Mouse (Mus musculus) embryonic facial prominence, embryonic 11.5 days (tissue): ENCODE results near the gene Col25a1. TPM values are rescaled to one million over a fixed set of nuclear protein-coding genes. Genes with fewer than 3 reads are reported as not detected.

Experiments
- ATAC-seq: fragments of 200-750 bp; cut with Nextera tagmentation; replicated peaks from 2 replicates; pipeline ENCODE4 v1.8.0; 2017; ENCODE audit warnings: low read depth; ENCODE audit not compliant: insufficient number of reproducible peaks, low FRiP score, low TSS enrichment
- DNase-seq: peaks from one replicate; pipeline ENCODE4 v3.0.0-alpha.2; 2015; ENCODE audit warnings: low spot score
- H3K27ac ChIP-seq: fragments of 300-500 bp; sonication (generic); replicated peaks from 2 replicates; pipeline ENCODE4 v1.5.1; 2014; ENCODE audit warnings: mild to moderate bottlenecking, low read depth, low read length, control low read depth
- H3K27me3 ChIP-seq: fragments of 300-500 bp; sonication (generic); 2 replicates; pipeline ENCODE4 v1.6.1; 2014; ENCODE audit warnings: mild to moderate bottlenecking, low read length, moderate library complexity, mixed read lengths; ENCODE audit not compliant: control insufficient read depth, insufficient read depth
- H3K36me3 ChIP-seq: fragments of 300-500 bp; sonication (generic); replicated peaks from 2 replicates; pipeline ENCODE4 v1.6.1; 2014; ENCODE audit warnings: low read depth, mild to moderate bottlenecking, low read length, moderate library complexity, mixed read lengths; ENCODE audit not compliant: control insufficient read depth, insufficient read depth
- H3K4me1 ChIP-seq: fragments of 300-500 bp; sonication (generic); 2 replicates; pipeline ENCODE4 v1.6.1; 2014; ENCODE audit warnings: low read length, mixed read lengths; ENCODE audit not compliant: control insufficient read depth, insufficient read depth
- H3K4me2 ChIP-seq: fragments of 300-500 bp; sonication (generic); 2 replicates; pipeline ENCODE4 v1.6.1; 2014; ENCODE audit warnings: low read depth, mild to moderate bottlenecking, control low read depth, low read length, moderate library complexity
- H3K4me3 ChIP-seq: fragments of 300-500 bp; sonication (generic); 2 replicates; pipeline ENCODE4 v1.5.1; 2014; ENCODE audit warnings: low read depth, low read length, control low read depth
- H3K9ac ChIP-seq: fragments of 300-500 bp; sonication (generic); replicated peaks from 2 replicates; pipeline ENCODE4 v1.6.1; 2014; ENCODE audit warnings: mild to moderate bottlenecking, control low read depth, low read length
- H3K9me3 ChIP-seq: fragments of 300-500 bp; sonication (generic); replicated peaks from 2 replicates; pipeline ENCODE4 v1.6.1; 2016; ENCODE audit warnings: mild to moderate bottlenecking, low read length, inconsistent platforms, mixed read lengths; ENCODE audit not compliant: control insufficient read depth
- WGBS: fragments of 180-500 bp; shearing (Covaris S2); extraction: QIAGEN DNeasy Blood & Tissue Kit; methylation state at CpG from one replicate; pipeline ENCODE4 v1.1.7; 2014; 5-methylcytosine and 5-hydroxymethylcytosine counted together
- polyA plus RNA-seq: library from polyadenylated mRNA; unstranded; fragments of >200 nt; fragmentation: Nextera tagmentation; extraction: Ambion mirVana; gene quantifications from 2 replicates; pipeline ENCODE4 v1.2.1, GENCODE M21; 2014

Gene Col25a1
- polyA plus RNA-seq, 1 experiment from 2014 or later, result 11.1 TPM

DNA sequence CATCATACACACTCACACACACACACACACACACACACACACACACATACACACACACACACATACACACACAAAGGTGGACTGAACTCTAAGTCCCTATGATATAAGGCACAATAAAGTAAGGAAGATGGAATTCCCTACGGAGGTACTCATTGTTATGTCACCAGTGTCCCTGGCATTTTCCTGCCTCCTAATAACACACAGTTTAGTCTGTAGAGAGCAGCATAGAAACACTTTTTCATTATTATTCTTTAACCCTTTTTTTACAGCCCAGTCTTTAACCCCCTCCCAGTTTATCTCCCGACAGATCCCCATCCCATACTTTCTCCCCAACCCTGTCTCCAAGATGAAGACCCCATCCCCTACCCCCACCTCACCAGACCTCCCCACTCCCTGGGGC lies 450.3 kb downstream of the Col25a1 start:
- no peak overlapping the region for H3K4me2 ChIP-seq
- no peaks in the 10 kb centered on the region for H3K9me3 ChIP-seq
- 95% methylated on average over 2 of the region's 2 CpGs for WGBS
- DNase-seq (no peak), ATAC-seq (no peak)
- H3K4me3 ChIP-seq, result no peak overlapping the region
- H3K9ac ChIP-seq, result no peak overlapping the region
- H3K4me1 ChIP-seq, result 0 out of 2 replicates have a peak, but pooled peaks cover 3% of the 10 kb centered on the region
- H3K27ac ChIP-seq, result no peak overlapping the region
- no peaks in the 10 kb centered on the region for H3K36me3 ChIP-seq
- no peaks in the 10 kb centered on the region for H3K27me3 ChIP-seq

DNA sequence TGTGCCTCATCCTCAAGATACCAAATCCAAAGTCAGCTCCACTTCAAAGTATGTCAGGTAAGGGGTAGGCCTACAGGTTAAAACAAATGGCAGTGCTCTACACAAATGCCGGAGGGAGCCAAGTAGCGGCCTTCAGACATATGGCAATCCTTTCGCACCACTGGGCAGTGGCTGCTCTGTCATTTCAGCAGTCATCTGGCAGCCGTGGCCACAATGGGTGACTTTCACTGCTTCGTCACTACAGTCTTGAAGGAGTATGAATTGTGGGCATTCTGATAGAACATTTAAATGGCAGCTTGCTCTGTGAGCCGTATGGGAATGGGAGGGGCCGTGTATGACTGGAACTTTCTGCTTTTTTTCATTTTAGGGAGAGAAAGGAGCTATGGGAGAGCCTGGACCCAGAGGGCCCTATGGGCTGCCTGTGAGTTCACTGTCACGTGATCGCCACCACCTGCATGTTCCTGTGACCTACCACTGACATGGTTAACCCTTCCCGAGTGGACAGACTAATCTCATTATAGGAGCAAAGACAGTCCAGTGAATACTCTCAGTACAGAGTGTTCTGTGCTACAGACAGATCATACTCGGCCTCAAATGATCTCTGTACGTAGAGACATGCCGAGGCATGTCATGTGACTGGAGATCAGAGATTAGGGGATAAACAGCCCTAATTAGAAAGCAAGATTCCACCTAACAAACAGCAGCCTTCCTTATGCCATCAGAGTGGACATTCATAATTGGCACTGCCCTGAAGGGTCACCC lies 451.8 kb downstream of the Col25a1 start:
- ATAC-seq, result peak; percentile 59; the same call in 1 of the 2 replicates
- DNase-seq, result no peak
- Histone ChIP-seq H3K36me3 (no peaks in the 10 kb centered on the region), H3K4me3 (no peak overlapping the region), H3K27me3 (no peaks in the 10 kb centered on the region), H3K9ac (no peak overlapping the region), H3K4me2 (no peak overlapping the region), H3K9me3 (no peaks in the 10 kb centered on the region), H3K27ac (no peak overlapping the region), H3K4me1 (0 out of 2 replicates have a peak, but pooled peaks cover 3% of the 10 kb centered on the region)
- WGBS, result 78% methylated on average over 13 of the region's 13 CpGs

DNA sequence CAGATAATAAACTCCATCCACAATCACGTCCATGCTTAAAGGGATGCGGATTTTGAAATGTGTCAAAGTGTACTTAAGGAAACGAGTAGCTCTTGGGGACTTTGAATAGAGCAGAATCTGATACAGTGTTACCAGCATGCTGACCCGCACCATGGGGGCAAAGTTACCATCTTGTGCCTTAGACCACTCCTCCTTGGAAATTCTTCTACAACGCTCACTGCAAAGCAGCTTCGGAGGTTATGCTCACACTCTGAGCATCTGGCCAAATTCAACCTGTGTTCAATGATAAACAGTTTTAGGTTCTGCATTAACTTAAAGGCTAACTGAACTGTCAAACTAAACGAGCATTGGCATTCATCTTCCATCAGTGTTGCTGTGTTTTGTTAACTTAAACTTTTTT lies 452.7 kb downstream of the Col25a1 start:
- Histone ChIP-seq H3K27me3 (no peaks in the 10 kb centered on the region), H3K4me2 (no peak overlapping the region), H3K4me3 (no peak overlapping the region), H3K4me1 (0 out of 2 replicates have a peak, but pooled peaks cover 3% of the 10 kb centered on the region), H3K9me3 (no peaks in the 10 kb centered on the region), H3K27ac (no peak overlapping the region), H3K9ac (no peak overlapping the region), H3K36me3 (no peaks in the 10 kb centered on the region)
- 77% methylated on average over 7 of the region's 7 CpGs for WGBS
- no peak for DNase-seq
- ATAC-seq, result no peak

DNA sequence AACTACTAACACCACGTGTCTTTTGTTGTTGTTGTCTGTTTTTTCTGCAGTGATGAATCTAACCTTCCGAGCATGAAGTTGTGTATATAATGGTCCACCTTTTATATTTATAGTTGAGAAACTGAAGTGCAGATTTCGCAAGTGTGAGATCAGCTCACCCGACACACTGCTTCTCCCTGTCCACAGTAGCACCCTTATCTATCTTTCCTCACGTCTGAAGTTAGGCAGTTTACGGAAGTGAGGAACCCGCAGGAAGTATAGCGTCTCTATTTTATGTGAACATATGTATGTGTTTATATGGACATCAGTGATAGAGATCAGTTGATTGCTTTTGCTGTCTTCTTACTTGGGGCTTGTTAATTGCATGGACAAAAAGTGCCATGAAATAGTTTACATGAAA lies 463.7 kb downstream of the Col25a1 start:
- H3K4me3 ChIP-seq, result no peak overlapping the region
- H3K4me2 ChIP-seq, result no peak overlapping the region
- 88% methylated on average over 8 of the region's 8 CpGs for WGBS
- ATAC-seq (no peak), DNase-seq (no peak)
- H3K4me1 ChIP-seq, result no peaks in the 10 kb centered on the region
- no peak overlapping the region for H3K27ac ChIP-seq
- H3K9me3 ChIP-seq, result no peaks in the 10 kb centered on the region
- H3K9ac ChIP-seq, result no peak overlapping the region
- H3K36me3 ChIP-seq, result no peaks in the 10 kb centered on the region
- H3K27me3 ChIP-seq, result no peaks in the 10 kb centered on the region

- Histone ChIP-seq H3K4me1 (no peaks in the 10 kb centered on the region), H3K9ac (no peak overlapping the region), H3K4me2 (no peak overlapping the region), H3K36me3 (no peaks in the 10 kb centered on the region), H3K9me3 (no peaks in the 10 kb centered on the region), H3K27me3 (no peaks in the 10 kb centered on the region), H3K27ac (no peak overlapping the region), H3K4me3 (no peak overlapping the region)
- ATAC-seq (no peak), DNase-seq (no peak)
- WGBS, result 73% methylated on average over 10 of the region's 10 CpGs
These were observed 470.2 kb downstream of the Col25a1 start for GRCm38 (mm10) chr3:130601491-130601890.

- H3K36me3 ChIP-seq, result no peaks in the 10 kb centered on the region
- WGBS, result 76% methylated on average over 2 of the region's 2 CpGs
- DNase-seq (peak; percentile 31), ATAC-seq (no peak)
- no peak overlapping the region for H3K4me2 ChIP-seq
- no peaks in the 10 kb centered on the region for H3K9me3 ChIP-seq
- H3K9ac ChIP-seq, result no peak overlapping the region
- H3K4me1 ChIP-seq, result no peaks in the 10 kb centered on the region
- H3K27me3 ChIP-seq, result no peaks in the 10 kb centered on the region
- H3K27ac ChIP-seq, result no peak overlapping the region
- no peak overlapping the region for H3K4me3 ChIP-seq
These were observed 476.6 kb downstream of the Col25a1 start for GRCm38 (mm10) chr3:130607924-130608323.

DNA sequence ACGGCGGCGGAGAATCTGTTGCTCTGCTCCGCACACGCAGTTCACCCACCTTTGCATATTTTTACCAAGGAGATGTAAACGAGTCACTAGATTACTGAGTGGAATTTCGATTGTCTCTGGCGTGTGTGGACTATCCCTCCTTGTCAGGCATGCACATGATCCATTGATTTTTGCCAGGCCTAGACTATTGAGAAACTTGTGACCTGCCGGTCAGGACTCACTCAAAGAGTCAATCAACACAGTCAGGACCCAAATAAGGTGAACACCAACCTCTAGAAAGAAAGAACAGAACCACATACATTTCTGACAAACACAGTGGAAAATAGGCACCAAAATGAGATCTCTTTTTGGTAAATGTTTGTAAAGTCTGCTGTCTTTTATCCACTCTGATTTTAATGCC lies 483.1 kb downstream of the Col25a1 start:
- Histone ChIP-seq H3K4me1 (0 out of 2 replicates have a peak, but pooled peaks cover 3% of the 10 kb centered on the region), H3K4me3 (no peak overlapping the region), H3K4me2 (no peak overlapping the region), H3K9ac (no peak overlapping the region), H3K36me3 (no peaks in the 10 kb centered on the region), H3K27me3 (no peaks in the 10 kb centered on the region), H3K9me3 (no peaks in the 10 kb centered on the region), H3K27ac (no peak overlapping the region)
- 87% methylated on average over 9 of the region's 9 CpGs for WGBS
- no peak for DNase-seq
- no peak for ATAC-seq

GRCm38 (mm10) chr3:130615625-130616024 lies 484.3 kb downstream of the Col25a1 start:
- no peak overlapping the region for H3K27ac ChIP-seq
- H3K36me3 ChIP-seq, result no peaks in the 10 kb centered on the region
- DNase-seq (no peak), ATAC-seq (no peak)
- no peaks in the 10 kb centered on the region for H3K27me3 ChIP-seq
- H3K4me1 ChIP-seq, result 0 out of 2 replicates have a peak, but pooled peaks cover 3% of the 10 kb centered on the region
- H3K9ac ChIP-seq, result no peak overlapping the region
- H3K4me2 ChIP-seq, result no peak overlapping the region
- WGBS, result 55% methylated on average over 8 of the region's 8 CpGs
- H3K9me3 ChIP-seq, result no peaks in the 10 kb centered on the region
- no peak overlapping the region for H3K4me3 ChIP-seq
